27 mouse cellular contexts compared by ENCODE assay signal in genomic region chr16:70522861-70523260, GRCm38 (mm10).
"Had no signal": no experiment of that assay in that cellular context is flagged by ENCODE, and none has a peak within 500 bp of the region (broad histone marks: within the 10 kb centered on the region; RNA-seq: fewer than 3 reads in every experiment).

No protein-coding gene starts in this region.

- H3K9ac ChIP-seq: heart, embryonic 13.5 days; heart, embryonic 15.5 days; hindbrain, embryonic 13.5 days; hindbrain, embryonic 15.5 days; kidney, embryonic 15.5 days; limb, embryonic 12.5 days; liver, embryonic 13.5 days had no signal

- H3K4me1 ChIP-seq: hindbrain, embryonic 13.5 days; hindbrain, embryonic 15.5 days; kidney, embryonic 15.5 days; limb, embryonic 12.5 days; liver, embryonic 13.5 days had no signal

- ATAC-seq: hindbrain, postnatal 0 days; intestine, embryonic 16.5 days had no signal

- H3K4me2 ChIP-seq: heart, embryonic 11.5 days; heart, embryonic 13.5 days; heart, embryonic 15.5 days; hindbrain, embryonic 13.5 days; hindbrain, embryonic 15.5 days; kidney, embryonic 15.5 days; limb, embryonic 12.5 days; liver, embryonic 11.5 days; liver, embryonic 13.5 days had no signal

- H3K4me3 ChIP-seq: heart, adult 2 months; heart, embryonic 13.5 days; heart, embryonic 15.5 days; hindbrain, embryonic 13.5 days; hindbrain, embryonic 15.5 days; kidney, embryonic 15.5 days; limb, embryonic 10.5 days; limb, embryonic 12.5 days; liver, embryonic 13.5 days had no signal

- DNase-seq: gastrocnemius, postnatal 14 days; gastrocnemius, postnatal 36 days; heart, adult 11 months; heart, adult 2 months; heart, postnatal 14 days; heart, postnatal 36 days; kidney, adult 11 months; kidney, adult 2 months; kidney, adult 9 months; kidney, postnatal 14 days; kidney, postnatal 36 days; layer of hippocampus, adult 9-11 months; layer of hippocampus, postnatal 36 days; liver; liver, embryonic 13.5 days had no signal

- H3K27ac ChIP-seq: heart, adult 2 months; heart, embryonic 13.5 days; heart, embryonic 15.5 days; hindbrain, embryonic 13.5 days; hindbrain, embryonic 15.5 days; hindbrain, postnatal 0 days; kidney, embryonic 15.5 days; kidney, postnatal 0 days; limb, embryonic 10.5 days; limb, embryonic 12.5 days; liver, embryonic 13.5 days had no signal

- H3K9me3 ChIP-seq: heart, embryonic 13.5 days; heart, embryonic 15.5 days; hindbrain, embryonic 13.5 days; hindbrain, embryonic 15.5 days; kidney, embryonic 15.5 days; limb, embryonic 10.5 days; limb, embryonic 12.5 days; liver, embryonic 13.5 days had no signal

- H3K27me3 ChIP-seq: heart, embryonic 13.5 days; heart, embryonic 15.5 days; hindbrain, embryonic 13.5 days; hindbrain, embryonic 15.5 days; kidney, embryonic 15.5 days; limb, embryonic 12.5 days; liver, embryonic 13.5 days had no signal

- H3K36me3 ChIP-seq: heart, embryonic 13.5 days; heart, embryonic 15.5 days; hindbrain, embryonic 13.5 days; hindbrain, embryonic 15.5 days; kidney, embryonic 15.5 days; limb, embryonic 10.5 days; limb, embryonic 12.5 days; liver, embryonic 13.5 days had no signal
